Mouse (Mus musculus) frontal cortex, adult 2 months (tissue): ENCODE measurements around the gene Eif4a1. TPM values are rescaled to one million over a fixed set of nuclear protein-coding genes. Genes with fewer than 3 reads are reported as not detected.
"Not testable (repeated sequence)": the region's sequence is repeated elsewhere in the genome, so short reads cannot be mapped to it uniquely, and the experiment has no call there.

Experiments used
- DNase-seq, 2 experiments: peaks; one replicate each; pipeline ENCODE4 v3.0.0; 2022; ENCODE audit warnings: low spot score in 1 of 2; ENCODE audit errors: extremely low spot score in 1 of 2
- polyA plus RNA-seq: library from polyadenylated mRNA; depleted of rRNA; stranded (reverse); fragments of >200 nt; gene quantifications from 2 replicates; pipeline ENCODE4 v1.2.3, GENCODE M21; 2012

Gene Eif4a1
- polyA plus RNA-seq, 1 experiment = 370 TPM

- not testable (repeated sequence) for DNase-seq
Observed at GRCm38 (mm10) chr11:69702886-69703285, 30.7 kb upstream of the Eif4a1 start.

DNA sequence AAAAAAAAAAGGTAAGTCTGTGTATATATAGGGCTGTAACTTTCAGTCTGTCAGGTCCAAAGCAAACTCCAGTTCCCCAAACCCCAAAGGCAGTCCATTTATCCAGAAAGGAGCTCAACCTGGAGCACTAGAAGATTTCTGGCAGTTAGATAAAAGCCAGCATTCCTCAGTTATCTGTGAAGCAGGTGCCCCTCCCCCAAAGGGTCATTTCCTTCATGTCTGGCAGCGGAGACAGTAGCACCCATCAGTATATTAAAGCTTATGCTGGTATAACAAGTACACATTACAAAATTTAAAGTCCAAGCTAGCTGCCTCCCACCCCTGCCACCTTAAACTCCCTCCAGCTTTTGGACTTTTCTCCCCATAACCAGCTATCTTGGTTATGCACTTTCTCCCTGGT lies 27.4 kb upstream of the Eif4a1 start:
- DNase-seq = no peak

GRCm38 (mm10) chr11:69698574-69698973 lies 26.4 kb upstream of the Eif4a1 start:
- no peak for DNase-seq

GRCm38 (mm10) chr11:69697396-69697795 lies 25.2 kb upstream of the Eif4a1 start:
- no peak for DNase-seq

DNA sequence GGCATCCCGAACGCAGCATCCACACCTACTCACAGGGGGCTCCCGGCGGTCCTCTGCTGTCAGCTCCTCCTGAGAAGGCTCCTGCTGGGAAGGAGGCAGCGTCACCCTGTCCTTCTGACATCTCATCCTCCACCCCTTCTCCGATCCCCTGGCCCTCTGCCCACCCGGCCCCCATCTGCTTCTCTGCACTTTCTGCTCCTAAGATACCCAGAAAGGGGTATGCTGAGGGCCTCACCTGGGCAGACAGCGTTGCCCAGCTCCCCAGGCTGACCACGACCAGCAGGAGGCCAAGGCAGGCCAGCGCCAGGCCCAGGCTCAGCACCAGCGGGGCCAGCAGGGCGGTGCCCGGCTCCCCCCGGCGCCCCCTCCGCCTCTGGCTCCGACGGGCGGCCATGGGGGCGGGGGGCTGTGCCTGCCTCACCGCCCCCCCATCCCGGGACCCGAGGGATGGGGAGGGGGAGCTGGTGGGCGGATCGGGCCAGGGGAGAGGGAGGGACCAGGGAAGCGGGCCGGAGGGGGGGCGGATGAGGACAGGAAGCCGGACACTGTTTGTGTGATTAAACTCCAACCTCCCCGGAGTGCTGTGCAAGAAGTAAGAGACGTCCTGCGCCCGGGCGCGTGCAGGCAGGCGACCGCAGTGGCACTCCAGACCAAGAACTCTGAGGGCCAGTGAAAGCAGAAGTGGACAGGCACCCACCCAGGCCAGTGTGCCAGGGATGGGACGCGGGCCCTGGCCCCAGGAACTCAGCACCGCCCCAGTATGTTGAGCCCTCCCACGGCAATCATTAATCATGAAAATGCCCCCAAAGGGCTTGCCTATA lies 23.3 kb upstream of the Eif4a1 start, which contains the start of the genes Tnfsf12 and Tnfsfm13:
Gene Tnfsf12 (minus strand): TSS at position 489 of the 821 bp plus-strand sequence.
Gene Tnfsfm13 (minus strand): TSS at position 738 of the 821 bp plus-strand sequence.
- DNase-seq = peak in 1 of 2 experiments; percentile 20

DNA sequence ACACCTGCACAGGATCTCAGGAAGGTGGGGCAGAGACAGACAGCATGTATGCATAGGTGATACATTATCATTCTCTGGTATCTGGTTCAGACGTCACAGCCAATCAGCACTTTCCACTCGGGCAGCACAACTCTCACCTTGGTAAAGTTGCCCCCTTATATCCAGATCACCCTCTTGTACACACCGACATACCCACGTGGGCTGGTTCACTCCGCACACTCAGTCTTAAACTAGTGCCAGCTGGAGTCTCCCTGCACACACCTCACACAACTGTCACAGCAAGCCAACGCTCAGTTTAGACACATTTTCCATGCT lies 22.8 kb upstream of the Eif4a1 start:
- peak in 1 of 2 experiments; percentile 67 for DNase-seq

DNA sequence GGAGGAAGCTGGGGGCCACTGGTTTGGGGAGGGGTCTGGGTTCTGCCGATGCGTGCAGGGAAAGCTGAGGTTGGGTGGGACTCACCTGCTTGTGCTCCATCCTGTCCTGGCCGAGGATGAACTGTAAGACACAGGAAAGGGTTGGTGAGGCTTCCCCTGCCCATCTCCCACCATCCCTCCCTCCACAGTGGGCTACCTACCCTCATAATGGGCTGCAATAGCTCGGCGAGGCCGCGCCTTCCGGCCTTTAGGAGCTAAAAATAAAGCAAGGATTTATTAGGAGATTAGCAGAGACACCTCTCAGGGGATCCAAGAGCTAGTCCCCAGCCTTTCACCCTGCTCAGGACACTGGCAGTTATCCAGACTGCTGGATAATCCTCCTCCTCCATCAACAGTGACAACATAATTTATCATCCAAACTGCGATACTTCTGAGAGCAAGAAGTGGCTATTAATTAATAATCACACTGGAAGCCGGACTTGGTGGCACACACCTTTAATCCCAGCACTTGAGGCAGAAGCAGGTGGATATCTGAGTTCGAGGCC lies 21.3 kb upstream of the Eif4a1 start:
- DNase-seq = no peak

DNA sequence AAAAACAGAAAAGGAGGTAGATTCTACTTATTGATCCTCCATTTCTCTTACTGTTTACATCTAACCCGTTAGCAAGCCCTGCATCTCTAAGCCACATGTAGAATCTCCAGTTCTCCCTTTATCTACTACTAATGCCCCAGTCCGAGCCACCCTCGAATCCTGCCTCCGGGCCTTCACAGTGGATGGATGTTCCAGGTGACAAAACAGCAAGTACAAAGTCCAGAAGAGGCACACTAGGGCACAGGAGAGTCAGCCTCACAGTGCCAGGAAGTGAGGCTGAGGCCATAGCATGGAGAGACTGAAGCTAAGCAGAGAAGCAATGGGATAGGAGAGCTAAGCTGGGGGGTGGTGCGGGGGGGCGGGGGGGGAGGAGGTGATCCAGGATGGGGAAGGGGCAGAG lies 20.6 kb upstream of the Eif4a1 start:
- DNase-seq = no peak

- DNase-seq = no peak
Observed at GRCm38 (mm10) chr11:69692196-69692811, 20.1 kb upstream of the Eif4a1 start.

DNA sequence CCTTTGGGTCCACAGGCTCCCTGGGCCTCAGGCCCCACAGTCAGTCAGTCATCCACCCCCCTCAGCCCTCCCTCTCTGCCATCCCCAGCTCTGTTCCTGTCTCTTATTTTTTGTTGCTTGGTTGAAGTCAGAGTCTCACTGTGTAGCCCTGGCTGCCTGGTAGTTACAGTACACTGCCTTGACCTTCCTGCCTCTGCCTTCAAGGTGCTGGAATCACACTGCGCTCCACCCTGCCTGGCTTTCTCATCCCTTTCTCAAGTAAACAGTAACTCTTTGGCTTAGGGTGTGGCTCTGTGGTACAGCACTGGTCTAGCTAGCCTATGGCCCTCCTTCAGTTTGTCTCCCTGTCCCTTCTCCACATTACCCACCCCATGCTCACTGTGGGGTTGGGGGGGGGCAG lies 17.7 kb upstream of the Eif4a1 start:
- no peak for DNase-seq

GRCm38 (mm10) chr11:69687061-69687460 lies 14.8 kb upstream of the Eif4a1 start:
- DNase-seq = no peak

DNA sequence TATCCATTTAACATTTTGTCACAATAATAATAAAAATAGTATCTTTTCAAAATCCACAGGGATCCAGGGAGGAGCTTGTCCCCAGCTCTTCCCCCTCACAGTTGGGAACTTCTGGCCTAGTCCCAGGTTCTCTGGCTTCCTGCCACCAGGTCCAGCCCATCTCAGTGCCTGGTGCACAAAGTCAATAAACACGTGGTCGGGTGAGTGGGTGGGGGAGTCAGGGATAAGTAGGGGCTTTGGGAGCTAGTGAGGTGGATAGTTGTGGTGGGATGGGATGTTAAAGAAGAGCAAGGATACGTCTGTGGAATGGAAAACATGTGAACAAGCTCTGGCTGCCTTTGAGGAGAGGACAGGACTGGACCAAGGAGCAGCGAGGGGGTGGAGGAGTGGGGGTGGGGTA lies 14.2 kb upstream of the Eif4a1 start:
- no peak for DNase-seq

GRCm38 (mm10) chr11:69685526-69686148 lies 13.4 kb upstream of the Eif4a1 start, which contains the start of gene Tnfsf13:
Gene Tnfsf13 (minus strand): TSS chr11:69685784.
- peak in 1 of 2 experiments; percentile 61 for DNase-seq

- no peak for DNase-seq
Observed at GRCm38 (mm10) chr11:69684936-69685335, 12.7 kb upstream of the Eif4a1 start.

DNA sequence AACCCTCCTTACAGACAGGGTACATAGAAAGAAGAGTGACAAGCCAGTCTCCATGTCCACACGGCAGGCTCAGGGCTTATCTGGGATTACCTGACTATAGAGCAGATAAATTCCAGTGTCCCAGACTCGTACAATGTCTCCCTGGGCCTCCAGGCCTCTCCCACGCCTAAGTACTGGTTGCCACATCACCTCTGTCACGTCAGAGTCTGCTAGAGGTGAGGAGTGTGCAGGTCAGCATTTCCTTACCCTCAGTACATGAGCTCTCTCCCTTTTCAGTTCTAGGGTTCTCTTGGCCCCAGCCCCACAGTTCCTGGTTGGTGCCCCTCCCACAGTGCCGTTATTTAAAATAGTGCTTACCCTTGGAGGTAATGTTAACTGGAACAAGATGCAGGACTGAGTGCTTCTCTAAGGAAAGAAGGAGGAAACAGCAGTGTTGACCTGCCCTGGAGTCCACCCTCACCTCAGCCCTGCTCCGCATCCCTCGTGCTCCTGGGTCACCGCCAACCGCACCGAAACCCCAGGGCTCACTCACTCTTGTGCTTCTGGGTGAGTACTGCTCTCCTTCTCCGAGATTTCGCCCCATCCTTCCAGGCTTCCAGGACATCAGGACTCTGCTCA lies 12.0 kb upstream of the Eif4a1 start:
- DNase-seq = no peak

DNA sequence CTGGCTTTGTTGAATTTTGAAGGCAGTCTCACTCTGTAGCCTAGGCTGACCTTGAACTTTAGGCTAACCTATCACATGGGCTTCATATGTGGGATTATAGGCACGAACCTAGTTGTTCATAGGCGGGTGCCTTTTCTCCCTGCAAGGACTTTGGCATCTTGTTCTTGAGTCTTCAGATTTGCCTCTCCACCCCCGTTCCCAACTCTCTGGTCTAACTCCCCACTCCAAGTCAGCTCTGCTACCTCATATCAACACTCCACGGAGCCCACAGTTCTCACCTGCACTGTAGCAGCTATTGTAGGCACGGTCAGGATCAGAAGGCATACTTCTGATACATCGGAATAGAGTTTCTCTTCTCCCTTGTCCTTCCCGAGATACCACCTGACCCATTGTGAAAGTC lies 11.4 kb upstream of the Eif4a1 start:
- DNase-seq = no peak

- peak in 1 of 2 experiments; percentile 96 for DNase-seq
Observed at GRCm38 (mm10) chr11:69682840-69683533, 10.8 kb upstream of the Eif4a1 start.

DNA sequence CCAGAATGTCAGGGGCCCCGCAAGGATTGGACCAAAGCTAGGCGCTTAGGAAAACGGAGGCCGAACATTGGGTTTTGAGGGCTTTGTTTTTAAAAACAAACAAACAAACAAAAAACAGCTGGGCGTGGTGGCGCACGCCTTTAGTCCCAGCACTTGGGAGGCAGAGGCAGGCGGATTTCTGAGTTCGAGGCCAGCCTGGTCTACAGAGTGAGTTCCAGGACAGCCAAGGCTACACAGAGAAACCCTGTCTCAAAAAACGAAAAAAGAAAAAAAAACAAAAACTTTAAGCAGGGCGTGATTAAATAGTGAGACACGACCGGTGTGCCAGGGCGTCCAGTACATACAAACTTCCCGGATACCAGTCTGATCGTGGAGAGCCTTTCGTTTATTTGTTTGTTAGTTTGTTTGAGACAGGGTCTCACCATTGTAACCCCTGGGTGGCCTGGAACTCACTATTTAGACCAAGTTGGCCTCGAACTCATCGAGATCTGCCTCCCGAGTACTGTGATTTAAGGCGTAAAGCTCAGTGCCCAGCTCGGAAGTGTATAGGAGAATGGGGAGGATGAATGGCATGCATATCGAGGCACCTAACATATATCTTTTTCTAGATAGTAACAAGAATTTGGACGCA lies 10.1 kb upstream of the Eif4a1 start:
- DNase-seq = no peak

DNA sequence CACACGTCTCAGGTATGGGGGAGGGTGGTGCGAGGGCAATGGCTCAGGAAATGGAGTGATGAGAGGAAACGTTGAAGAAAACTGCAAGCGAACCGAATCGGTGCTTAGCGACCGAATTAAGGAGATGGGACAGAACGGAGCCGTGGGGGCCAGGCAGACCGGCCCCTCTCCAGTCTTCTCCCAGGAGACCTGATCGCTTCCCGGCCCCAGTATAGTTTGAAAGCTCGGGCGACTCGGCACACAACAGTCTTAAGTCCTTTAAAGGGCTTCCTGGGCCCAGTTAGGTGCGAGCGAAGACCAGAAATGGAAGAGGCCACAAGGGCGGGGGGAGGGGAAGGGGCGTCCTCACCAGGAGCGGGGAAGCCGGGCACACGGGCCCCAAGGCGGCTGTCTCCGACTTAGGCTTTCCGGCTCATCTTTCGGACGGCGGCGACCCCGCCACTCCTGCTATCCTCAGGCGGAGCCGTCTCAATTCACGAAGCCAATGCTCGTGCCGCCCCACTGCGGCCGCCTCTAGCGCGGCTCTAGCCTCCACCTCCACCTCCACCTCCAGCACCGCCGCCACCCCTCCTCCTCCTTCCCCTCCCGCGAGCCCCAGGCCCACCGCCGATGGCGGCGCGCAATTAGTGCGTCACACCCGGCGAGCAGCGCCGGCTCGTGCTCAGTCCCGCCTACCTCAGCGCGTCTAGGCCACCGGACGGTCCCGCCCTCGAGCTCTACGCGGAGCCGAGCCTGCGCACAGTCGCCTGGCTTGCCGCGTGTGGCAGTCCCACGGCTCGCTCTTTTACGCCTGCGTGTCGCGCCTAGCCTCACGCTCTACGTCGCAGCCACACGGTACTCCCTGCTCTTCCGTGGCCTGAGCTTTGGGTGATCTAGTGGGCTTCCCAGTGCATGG lies 9.3 kb upstream of the Eif4a1 start, which contains the start of gene Senp3:
Gene Senp3 (minus strand): TSS at position 771 of the 895 bp plus-strand sequence.
- peak; percentile 94 to 97 for DNase-seq
